Mouse (Mus musculus): ENCODE measurements around the gene Adig. TPM values are rescaled to one million over a fixed set of nuclear protein-coding genes. Genes with fewer than 3 reads are reported as not detected.

Adig gene
- polyA plus RNA-seq, 1 experiment from 2014 or later, result 3.4 TPM

DNA sequence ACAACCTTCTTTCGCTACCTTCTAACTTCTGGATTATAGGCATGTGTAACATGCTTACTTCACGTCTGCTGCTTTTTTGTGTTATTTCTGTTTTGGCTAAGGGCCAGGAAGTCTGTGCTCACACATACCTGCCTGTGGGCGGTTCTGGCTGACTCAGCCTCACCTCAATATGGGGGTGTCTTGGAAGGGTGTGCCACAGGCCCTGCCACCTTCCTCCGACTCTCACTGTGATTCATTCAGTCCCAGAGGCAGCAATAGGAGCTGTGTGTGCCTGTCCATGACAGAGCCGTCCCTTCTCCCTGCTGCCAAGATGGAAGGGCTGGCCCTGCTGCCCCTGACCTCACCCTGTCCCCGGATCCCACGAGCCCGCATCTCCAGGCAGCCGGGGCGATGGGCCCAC, 10.1 kb downstream of the Adig start, which contains the start of gene Arhgap40:
Arhgap40 (plus strand) TSS at position 269 of the 400 bp plus-strand sequence.
- no peaks in the 10 kb centered on the region for H3K27me3 ChIP-seq
- H3K27ac ChIP-seq, result no peak within 1 kb of the TSS
- WGBS, result 69% methylated on average over 10 of the region's 10 CpGs
- ATAC-seq (ENCODE audit: insufficient number of reproducible peaks, low FRiP score, low TSS enrichment, low read depth), result no peak
- no peaks in the 10 kb centered on the region for H3K36me3 ChIP-seq
- H3K4me2 ChIP-seq, result no peak within 1 kb of the TSS
- H3K4me3 ChIP-seq, result no peak within 1 kb of the TSS
- no peaks in the 10 kb centered on the region for H3K9me3 ChIP-seq
- no peak within 1 kb of the TSS for H3K9ac ChIP-seq
- H3K4me1 ChIP-seq, result peaks cover 3% of the 10 kb centered on the region; the same call in 1 of the 2 replicates

DNA sequence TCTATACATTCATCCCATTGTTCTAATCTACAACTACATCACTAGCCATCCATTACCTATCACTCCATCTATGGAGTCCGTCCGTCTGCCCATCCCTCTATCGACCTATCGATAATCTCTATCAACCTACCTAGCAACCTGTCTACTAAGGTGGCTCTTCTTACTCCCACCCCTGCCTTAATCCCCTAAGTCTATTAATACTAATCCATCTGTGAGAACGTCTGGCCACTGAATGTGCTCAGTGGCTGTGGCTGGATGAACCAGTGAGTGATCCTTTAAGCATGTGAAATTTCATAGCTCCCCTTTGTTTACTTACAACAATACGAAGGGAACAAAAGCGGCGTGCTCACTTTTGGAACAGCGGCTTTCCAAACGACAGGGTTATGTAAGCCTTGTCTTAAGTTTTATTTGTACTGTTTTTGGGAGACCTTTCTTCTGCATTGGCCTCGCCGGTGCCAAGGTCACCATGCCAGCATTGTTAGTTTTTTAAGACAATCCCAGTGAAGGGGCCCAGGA, 11.5 kb downstream of the Adig start:
- H3K27ac ChIP-seq, result no peak overlapping the region
- H3K4me1 ChIP-seq, result peaks cover 3% of the 10 kb centered on the region; the same call in 1 of the 2 replicates
- no peak overlapping the region for H3K4me3 ChIP-seq
- H3K27me3 ChIP-seq, result no peaks in the 10 kb centered on the region
- H3K36me3 ChIP-seq, result no peaks in the 10 kb centered on the region
- 85% methylated on average over 12 of the region's 12 CpGs for WGBS
- no peak overlapping the region for H3K4me2 ChIP-seq
- H3K9ac ChIP-seq, result no peak overlapping the region
- H3K9me3 ChIP-seq, result no peaks in the 10 kb centered on the region
- no peak for ATAC-seq (ENCODE audit: insufficient number of reproducible peaks, low FRiP score, low TSS enrichment, low read depth)

DNA sequence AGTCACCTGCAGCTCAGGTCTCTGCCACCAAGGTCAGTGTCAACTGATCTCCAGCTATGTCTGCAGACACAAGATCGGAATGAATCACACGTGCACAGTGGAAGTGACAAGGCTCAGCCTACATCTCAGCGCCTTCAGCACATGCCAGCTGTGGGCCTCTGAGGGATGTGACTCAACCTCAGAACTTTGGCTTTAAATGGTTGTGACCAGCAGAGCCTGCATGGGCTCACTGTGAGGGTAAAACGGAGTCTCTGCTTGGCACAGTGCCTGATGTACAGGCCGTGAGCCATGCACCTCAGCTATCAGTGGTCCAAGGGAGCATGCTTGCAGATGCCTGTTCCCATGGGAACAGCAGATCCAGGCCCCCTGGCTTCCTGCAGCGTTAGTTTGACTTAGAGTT, 16.2 kb downstream of the Adig start:
- Histone ChIP-seq H3K4me1 (no peaks in the 10 kb centered on the region), H3K9ac (no peak overlapping the region), H3K27me3 (no peaks in the 10 kb centered on the region), H3K27ac (no peak overlapping the region), H3K36me3 (no peaks in the 10 kb centered on the region), H3K4me3 (no peak overlapping the region), H3K4me2 (no peak overlapping the region), H3K9me3 (no peaks in the 10 kb centered on the region)
- WGBS, result 65% methylated on average over 6 of the region's 6 CpGs
- no peak for ATAC-seq (ENCODE audit: insufficient number of reproducible peaks, low FRiP score, low TSS enrichment, low read depth)

DNA sequence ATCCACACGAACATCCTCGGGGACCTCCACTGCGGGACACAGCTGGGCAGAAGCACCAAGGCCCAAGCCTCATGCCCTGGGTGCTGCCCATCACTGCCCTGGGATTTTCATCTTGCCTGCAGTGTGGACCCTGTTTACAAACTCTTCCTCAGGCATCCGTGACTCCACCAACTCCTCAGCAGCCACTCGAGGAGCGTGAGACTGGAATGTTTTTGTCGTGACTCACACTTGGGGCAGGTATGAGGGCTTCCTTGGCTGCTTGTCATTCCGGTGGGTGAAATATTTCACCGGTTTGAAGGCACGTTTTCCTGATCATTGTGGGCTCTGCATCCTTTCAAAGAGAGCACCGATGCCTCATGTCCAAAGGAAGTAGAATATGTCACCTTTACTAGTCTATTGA, 16.7 kb downstream of the Adig start:
- no peaks in the 10 kb centered on the region for H3K36me3 ChIP-seq
- H3K9me3 ChIP-seq, result no peaks in the 10 kb centered on the region
- ATAC-seq (ENCODE audit: insufficient number of reproducible peaks, low FRiP score, low TSS enrichment, low read depth), result no peak
- 68% methylated on average over 11 of the region's 11 CpGs for WGBS
- no peak overlapping the region for H3K9ac ChIP-seq
- no peak overlapping the region for H3K4me3 ChIP-seq
- H3K4me1 ChIP-seq, result no peaks in the 10 kb centered on the region
- H3K4me2 ChIP-seq, result no peak overlapping the region
- no peak overlapping the region for H3K27ac ChIP-seq
- H3K27me3 ChIP-seq, result no peaks in the 10 kb centered on the region

DNA sequence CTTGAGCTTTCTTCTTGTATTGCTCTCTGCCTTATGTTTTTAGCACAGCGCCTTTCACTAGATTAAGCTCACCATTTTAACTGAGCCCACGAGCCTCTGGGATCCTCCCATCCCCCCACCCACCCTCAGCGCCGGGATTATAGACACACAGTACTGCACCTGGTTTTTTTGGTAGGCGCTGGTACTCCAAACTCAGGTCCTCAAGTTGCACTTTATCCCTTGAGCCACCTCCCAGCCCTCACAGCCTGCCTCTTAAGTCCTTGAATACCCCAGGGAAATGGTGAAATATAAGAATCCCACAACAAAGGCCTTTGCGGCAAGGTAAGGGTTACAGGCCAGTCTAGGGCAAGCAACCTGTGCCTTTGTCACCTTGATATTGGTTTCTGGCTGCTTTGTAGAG, 17.4 kb downstream of the Adig start:
- no peaks in the 10 kb centered on the region for H3K36me3 ChIP-seq
- 74% methylated on average over 6 of the region's 6 CpGs for WGBS
- H3K4me3 ChIP-seq, result no peak overlapping the region
- no peaks in the 10 kb centered on the region for H3K27me3 ChIP-seq
- no peak for ATAC-seq (ENCODE audit: insufficient number of reproducible peaks, low FRiP score, low TSS enrichment, low read depth)
- H3K4me1 ChIP-seq, result no peaks in the 10 kb centered on the region
- no peak overlapping the region for H3K9ac ChIP-seq
- H3K9me3 ChIP-seq, result no peaks in the 10 kb centered on the region
- H3K4me2 ChIP-seq, result no peak overlapping the region
- H3K27ac ChIP-seq, result no peak overlapping the region

DNA sequence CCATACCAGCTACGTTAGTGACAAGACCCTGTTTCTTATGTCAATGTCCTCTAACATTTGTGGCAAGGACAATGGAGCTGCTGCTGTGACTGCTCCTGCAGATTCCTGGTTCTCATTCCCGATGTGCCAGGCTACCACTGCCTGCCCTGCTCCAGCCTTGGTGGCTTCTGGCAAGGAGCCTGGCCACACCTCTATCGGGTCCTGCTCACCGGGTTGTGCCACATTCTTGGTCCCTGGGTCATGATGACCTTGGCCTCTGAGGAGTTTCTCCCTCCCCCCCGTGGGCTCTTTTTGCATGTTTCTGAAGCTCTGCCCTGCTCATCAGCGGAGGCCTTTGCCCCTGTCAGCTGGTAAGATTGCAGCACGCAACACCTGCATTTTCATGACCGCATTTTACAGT, 20.6 kb downstream of the Adig start:
- no peak overlapping the region for H3K9ac ChIP-seq
- no peaks in the 10 kb centered on the region for H3K9me3 ChIP-seq
- H3K4me1 ChIP-seq, result no peaks in the 10 kb centered on the region
- no peak for ATAC-seq (ENCODE audit: insufficient number of reproducible peaks, low FRiP score, low TSS enrichment, low read depth)
- no peak overlapping the region for H3K4me3 ChIP-seq
- no peaks in the 10 kb centered on the region for H3K27me3 ChIP-seq
- H3K36me3 ChIP-seq, result no peaks in the 10 kb centered on the region
- H3K27ac ChIP-seq, result no peak overlapping the region
- H3K4me2 ChIP-seq, result no peak overlapping the region
- WGBS, result 70% methylated on average over 8 of the region's 8 CpGs

DNA sequence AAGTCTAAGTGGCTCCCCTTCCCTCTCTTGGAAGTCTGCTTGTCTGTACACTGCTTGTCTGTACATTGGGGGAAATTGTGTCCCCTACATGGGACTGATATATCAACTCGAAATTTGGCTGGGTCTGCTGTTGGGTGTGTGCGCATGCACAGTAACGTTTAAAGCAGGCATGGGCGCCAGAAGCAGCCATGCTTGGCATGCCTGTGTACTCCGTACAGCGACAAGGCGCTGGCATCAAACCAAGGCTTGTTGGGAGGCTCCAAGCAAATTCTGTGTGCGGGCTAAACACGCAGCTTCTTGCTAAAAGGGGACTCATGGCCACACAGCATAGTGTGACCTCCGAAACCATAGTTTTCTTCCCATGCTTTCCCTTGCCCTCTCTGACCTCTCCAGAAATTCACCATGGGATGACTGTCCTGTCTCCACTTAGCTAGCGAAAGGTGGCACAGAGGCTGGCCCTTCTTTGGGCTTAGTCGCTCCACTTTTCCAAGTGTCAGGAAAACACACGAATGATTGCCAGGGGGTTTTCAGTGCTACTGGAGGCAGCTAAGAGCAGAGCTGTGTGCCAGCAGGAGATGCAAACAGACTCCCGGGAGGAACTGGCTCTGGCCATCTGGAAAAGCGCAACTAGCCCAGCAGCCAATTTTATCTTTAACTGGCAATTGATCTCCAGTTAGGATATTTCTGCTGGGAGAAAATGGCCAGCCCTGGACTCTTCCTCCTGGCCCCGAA, 21.9 kb downstream of the Adig start:
- Histone ChIP-seq H3K36me3 (no peaks in the 10 kb centered on the region), H3K27me3 (no peaks in the 10 kb centered on the region), H3K9me3 (no peaks in the 10 kb centered on the region), H3K9ac (no peak overlapping the region), H3K4me3 (no peak overlapping the region), H3K27ac (no peak overlapping the region), H3K4me2 (no peak overlapping the region), H3K4me1 (no peaks in the 10 kb centered on the region)
- ATAC-seq (ENCODE audit: insufficient number of reproducible peaks, low FRiP score, low TSS enrichment, low read depth), result no peak
- WGBS, result 67% methylated on average over 16 of the region's 16 CpGs

DNA sequence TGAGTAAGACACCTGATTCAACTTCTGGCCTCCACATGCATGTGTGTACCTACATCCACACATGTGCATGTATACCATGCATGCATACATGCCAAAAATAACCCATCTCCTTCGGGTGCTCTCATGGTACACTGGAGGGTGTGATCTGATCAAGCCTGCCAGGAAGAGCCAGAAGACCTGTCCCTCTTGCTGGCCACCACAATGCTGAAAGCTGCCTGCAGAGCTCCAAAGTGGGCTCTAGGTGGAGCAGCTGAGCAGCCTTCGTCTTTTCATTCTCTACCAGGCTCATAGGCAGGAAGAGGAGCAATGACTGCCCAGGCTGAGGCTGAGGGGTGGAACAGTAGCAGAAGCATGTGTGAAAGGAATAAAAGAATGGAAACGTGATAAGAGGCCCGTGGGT, 31.7 kb downstream of the Adig start:
- no peaks in the 10 kb centered on the region for H3K36me3 ChIP-seq
- ATAC-seq (ENCODE audit: insufficient number of reproducible peaks, low FRiP score, low TSS enrichment, low read depth), result no peak
- 6% methylated on average over 4 of the region's 4 CpGs for WGBS
- H3K4me1 ChIP-seq, result no peaks in the 10 kb centered on the region
- no peak overlapping the region for H3K27ac ChIP-seq
- no peak overlapping the region for H3K9ac ChIP-seq
- no peak overlapping the region for H3K4me3 ChIP-seq
- H3K4me2 ChIP-seq, result no peak overlapping the region
- no peaks in the 10 kb centered on the region for H3K9me3 ChIP-seq
- no peaks in the 10 kb centered on the region for H3K27me3 ChIP-seq

DNA sequence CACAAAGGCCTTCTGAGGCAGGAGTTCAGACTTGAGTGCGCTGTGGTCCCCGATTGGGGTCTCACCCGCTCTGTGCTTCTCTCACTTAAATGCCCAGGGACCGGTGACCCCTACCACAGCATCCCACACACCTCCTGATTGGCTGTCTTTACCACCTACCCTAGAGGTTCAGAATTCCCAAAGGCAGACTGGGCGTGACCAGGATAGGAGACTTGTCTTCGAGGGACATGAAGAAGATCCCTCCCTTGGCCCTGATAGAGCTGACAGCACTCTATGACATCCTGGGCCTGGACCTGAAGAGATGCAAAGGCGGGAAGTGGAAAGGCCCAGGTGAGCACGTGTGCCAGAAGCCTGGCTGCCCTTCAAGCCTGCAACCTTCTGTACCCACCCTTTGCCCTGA, 32.1 kb downstream of the Adig start:
- Histone ChIP-seq H3K9ac (no peak overlapping the region), H3K4me2 (no peak overlapping the region), H3K27me3 (no peaks in the 10 kb centered on the region), H3K36me3 (no peaks in the 10 kb centered on the region), H3K27ac (no peak overlapping the region), H3K9me3 (no peaks in the 10 kb centered on the region), H3K4me3 (no peak overlapping the region), H3K4me1 (peaks cover under 1% of the 10 kb centered on the region; the same call in 1 of the 2 replicates)
- no peak for ATAC-seq (ENCODE audit: insufficient number of reproducible peaks, low FRiP score, low TSS enrichment, low read depth)
- 75% methylated on average over 8 of the region's 8 CpGs for WGBS

DNA sequence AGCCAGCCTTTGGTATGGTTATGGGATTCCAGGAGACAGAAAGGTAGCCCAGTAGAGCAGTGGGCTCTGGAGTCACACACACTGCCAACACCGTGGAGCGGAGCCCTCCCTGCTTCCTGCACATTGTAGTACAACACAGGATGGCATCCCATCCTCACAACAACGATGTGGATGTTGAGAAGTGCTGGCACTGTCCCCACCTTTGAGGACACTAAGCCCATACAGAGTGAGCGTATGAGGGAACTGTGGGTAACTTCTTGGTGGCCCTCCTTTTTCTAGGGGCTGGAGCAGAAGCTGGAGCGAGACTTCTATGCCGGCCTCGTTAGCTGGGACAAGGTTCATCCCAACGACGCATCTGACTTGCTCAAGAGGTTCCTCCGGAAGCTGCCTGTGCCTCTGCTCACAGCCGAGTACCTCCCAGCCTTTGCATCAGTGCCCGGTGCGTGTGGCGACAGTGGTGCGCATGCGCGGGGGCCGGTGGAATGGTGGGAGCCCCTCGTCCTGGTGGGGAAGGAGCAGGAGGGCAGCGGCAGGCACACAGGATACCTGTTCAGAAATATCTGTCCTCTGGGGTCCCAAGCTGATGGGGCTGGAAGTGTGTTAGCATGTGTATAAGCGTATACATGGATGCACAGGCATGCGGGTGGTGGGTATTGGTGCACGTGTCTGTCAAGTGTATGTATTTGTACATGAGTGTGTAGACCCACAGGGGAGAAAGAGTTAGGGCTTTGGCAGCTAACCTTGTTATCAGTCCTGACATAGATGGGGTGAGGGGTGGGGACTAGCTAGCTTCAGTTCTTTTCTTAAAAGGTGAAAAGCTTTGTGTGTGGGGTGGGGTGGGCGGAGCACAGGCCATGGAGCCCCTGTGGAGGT, 37.3 kb downstream of the Adig start:
- no peak overlapping the region for H3K27ac ChIP-seq
- ATAC-seq (ENCODE audit: insufficient number of reproducible peaks, low FRiP score, low TSS enrichment, low read depth), result no peak
- H3K4me2 ChIP-seq, result peak overlapping the region; percentile 23
- 47% methylated on average over 24 of the region's 24 CpGs for WGBS
- H3K36me3 ChIP-seq, result no peaks in the 10 kb centered on the region
- H3K4me3 ChIP-seq, result no peak overlapping the region
- H3K9ac ChIP-seq, result no peak overlapping the region
- H3K27me3 ChIP-seq, result no peaks in the 10 kb centered on the region
- no peaks in the 10 kb centered on the region for H3K9me3 ChIP-seq
- H3K4me1 ChIP-seq, result peaks cover 3% of the 10 kb centered on the region; the same call in 1 of the 2 replicates

DNA sequence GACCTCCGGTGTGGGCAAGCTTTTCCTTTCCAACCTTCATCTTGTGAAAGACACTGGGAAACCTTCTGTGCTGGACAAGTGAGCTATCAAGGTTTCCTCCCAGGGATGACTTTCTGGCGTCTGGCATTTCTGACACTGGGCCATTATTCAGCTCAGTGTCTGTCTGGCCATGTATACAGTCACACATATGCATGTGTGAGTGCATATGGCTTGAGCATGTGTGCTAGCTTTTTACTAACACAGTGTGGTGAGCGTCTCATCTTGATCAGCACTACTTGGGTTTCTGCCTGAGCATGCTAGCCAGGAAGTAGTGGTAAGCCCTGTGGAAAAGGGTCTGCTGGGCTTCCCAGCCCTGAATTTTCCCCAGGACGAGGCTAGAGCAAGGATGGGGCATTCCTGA, 38.9 kb downstream of the Adig start:
- WGBS, result 31% methylated on average over 4 of the region's 4 CpGs
- peaks cover 3% of the 10 kb centered on the region; the same call in 1 of the 2 replicates for H3K4me1 ChIP-seq
- no peak for ATAC-seq (ENCODE audit: insufficient number of reproducible peaks, low FRiP score, low TSS enrichment, low read depth)
- no peak overlapping the region for H3K9ac ChIP-seq
- no peak overlapping the region for H3K4me3 ChIP-seq
- no peak overlapping the region for H3K4me2 ChIP-seq
- H3K36me3 ChIP-seq, result no peaks in the 10 kb centered on the region
- H3K27me3 ChIP-seq, result no peaks in the 10 kb centered on the region
- H3K9me3 ChIP-seq, result no peaks in the 10 kb centered on the region
- H3K27ac ChIP-seq, result no peak overlapping the region

DNA sequence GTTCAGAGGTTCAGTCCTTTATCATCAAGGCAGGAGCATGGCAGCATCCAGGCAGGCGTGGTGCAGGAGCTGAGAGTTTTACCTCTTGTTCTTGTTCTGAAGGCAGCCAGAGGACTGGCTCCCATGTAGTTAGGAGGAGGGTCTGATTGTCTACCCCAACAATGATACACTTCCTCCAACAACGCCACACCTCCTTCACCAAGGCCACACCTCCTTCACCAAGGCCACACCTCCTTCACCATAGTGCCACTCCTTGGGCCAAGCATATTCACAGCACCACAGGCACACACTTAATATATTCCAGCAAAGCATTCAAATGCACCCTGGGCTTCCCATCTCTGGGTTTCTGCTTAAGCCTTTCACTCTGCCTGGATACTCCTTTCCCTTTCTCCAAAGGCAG, 42.9 kb downstream of the Adig start:
- WGBS, result 62% methylated on average over 2 of the region's 2 CpGs
- no peaks in the 10 kb centered on the region for H3K9me3 ChIP-seq
- no peak overlapping the region for H3K4me3 ChIP-seq
- ATAC-seq (ENCODE audit: insufficient number of reproducible peaks, low FRiP score, low TSS enrichment, low read depth), result no peak
- H3K27me3 ChIP-seq, result peaks cover 1% of the 10 kb centered on the region
- H3K9ac ChIP-seq, result no peak overlapping the region
- H3K27ac ChIP-seq, result no peak overlapping the region
- H3K36me3 ChIP-seq, result no peaks in the 10 kb centered on the region
- peaks cover 2% of the 10 kb centered on the region; the same call in 1 of the 2 replicates for H3K4me1 ChIP-seq
- no peak overlapping the region for H3K4me2 ChIP-seq

Measured in limb, embryonic 15.5 days (tissue).